Mouse (Mus musculus): ENCODE results near the gene Kcnc1. TPM values are rescaled to one million over a fixed set of nuclear protein-coding genes. Genes with fewer than 3 reads are reported as not detected.

Kcnc1 gene
- total RNA-seq, 2 experiments from 2014 or later, result 40.2 to 43.2 TPM

DNA sequence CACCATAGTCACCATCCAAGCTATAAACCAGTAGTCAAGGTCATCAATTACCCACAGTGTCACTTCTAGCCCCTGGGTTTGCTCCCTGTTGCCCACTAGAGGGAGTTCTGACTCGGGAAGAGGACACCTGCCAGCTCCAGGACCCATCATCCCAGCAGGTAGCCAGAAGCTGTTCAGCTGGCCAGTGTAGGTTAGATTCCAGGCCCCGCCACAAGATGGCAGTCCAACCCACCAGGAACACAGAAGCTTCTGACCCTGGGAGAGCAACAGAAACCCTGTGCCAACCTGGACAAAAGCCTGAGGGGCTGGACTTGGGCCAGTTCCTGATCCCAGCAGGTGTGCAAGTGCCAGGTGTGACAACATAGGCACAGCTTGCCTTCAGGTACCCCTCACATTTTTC is 3.2 kb upstream of the Kcnc1 start:
- intact Hi-C loops (cut with DNase I), result loop anchor here (2.0 to 10.0 kb wide), 2 partner anchors 142 to 214 kb away; no protein-coding TSS in a partner anchor
- peak; percentile 94 for DNase-seq

DNA sequence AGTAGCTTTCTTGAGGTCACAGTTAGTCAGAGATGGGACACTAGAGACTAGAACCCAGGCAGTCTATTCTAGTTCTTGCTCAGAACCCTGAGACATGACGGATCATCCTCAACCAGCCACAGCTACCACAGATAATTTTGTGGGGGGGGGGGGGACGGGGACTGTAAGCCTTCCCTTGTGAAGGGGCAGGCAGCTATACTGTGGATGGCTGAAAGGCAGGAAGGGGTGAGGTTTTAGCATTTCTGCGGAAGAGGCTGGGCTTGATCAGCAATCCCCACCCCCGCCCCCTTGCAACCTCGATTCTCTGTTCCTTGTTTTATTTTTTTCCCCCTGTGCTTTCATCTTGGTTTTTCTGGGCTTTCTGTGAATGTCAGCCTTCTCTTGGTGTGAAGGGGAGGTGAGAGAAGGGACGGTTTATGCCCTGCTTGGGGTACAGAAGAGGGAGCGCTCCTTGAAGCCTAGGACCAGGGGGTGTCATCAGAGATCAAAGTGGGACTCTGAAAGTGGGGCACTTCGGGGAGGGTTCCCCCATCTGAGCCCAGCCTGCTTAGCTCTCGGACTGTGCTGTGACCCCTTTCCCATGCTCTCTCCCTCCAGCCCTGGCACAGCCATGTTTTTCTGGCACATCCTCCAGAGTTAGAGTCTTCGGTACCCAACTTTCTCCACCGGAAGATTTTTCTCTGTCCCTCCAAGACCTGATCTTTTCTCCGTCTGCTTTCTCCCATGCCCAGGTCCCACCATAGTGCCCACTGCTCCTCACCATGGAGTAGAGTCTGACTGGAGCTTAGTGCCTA is 2.4 kb upstream of the Kcnc1 start:
- intact Hi-C loops (cut with DNase I), result loop anchor here (2.0 to 10.0 kb wide), 2 partner anchors 141 to 213 kb away; no protein-coding TSS in a partner anchor
- DNase-seq, result no peak

DNA sequence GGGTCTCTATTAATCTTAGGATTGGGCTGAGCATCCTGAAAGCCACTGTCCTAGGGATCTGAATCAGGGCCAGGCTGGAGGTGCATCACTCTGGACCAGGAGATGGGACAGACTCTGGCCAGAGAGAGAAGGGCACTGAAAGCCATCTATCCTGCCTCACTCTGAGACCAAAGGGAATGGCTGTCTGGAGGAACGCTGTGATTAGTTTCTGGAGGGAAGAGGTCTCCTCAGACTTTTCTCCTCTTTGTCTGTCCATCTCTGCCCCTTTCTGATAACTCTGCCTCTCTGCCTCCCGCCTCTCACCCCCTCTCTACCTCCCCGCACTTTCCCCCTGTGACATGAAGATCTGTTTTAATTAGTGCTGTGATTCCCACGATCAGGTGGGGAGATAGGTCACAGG is 1.4 kb upstream of the Kcnc1 start:
- DNase-seq, result no peak
- intact Hi-C loops (cut with DNase I), result loop anchor here (10.0 kb wide), 1 partner anchor 140 kb away; no protein-coding TSS in a partner anchor

DNA sequence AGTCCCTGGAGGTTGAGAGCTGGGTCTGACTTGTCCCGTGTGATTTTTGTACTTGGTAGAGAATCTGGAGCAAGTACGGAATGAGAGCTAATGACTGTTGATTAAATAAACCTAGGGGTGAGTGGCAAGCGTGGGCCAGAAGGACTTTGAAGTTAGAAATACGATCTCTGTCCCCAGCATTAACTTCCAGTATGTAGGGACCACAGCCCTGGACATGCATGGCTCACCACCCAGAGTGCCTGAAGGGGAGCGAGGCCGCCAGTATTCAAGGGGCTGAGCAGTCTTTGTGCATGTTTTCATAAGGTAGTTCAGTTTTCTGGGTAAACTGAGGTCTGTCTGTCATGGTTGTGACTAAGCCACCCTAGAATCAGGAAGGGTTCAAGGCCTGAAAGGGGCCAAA is 726 bp upstream of the Kcnc1 start:
- no peak for DNase-seq
- intact Hi-C loops (cut with DNase I), result loop anchor here (10.0 kb wide), 1 partner anchor 139 kb away; no protein-coding TSS in a partner anchor

DNA sequence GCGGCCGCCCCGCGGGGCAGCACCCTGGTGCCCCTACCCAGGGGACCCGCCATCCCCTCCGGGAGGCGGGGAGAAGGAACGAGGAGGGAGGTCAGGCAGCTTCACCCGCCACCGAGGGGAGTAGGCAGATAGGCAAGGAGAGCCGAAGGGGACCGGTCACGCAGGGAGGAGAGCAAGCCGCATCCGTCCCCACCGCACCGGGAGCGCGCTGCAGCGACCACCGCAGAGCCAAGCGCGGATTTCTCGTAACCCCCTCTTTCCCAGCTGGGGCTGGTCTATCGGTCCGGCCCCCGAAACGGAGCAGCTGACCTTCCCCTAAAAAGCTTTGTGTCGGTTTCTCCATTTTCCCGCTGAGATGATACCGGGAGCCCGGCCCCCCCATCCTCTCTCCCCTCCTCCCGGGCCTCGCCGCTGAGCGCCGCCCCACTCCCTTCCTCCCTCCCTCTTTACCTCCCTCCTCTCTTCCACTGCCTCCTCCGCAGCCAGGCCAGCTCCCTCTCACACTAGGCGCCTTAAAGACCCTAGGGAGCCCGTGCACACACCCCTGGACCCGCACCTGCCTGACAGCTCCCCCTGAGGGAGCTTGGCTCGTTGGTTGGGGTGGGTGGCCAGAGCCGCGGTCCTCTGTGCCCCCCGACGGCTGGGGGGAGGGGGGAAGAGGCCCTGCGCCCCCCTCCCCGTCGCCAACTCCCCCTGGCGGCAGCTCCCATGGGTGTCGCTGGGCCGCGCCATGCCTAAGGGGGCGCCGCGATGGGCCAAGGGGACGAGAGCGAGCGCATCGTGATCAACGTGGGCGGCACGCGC is 833 bp downstream of the Kcnc1 start:
- intact Hi-C loops (cut with DNase I), result loop anchor here (10.0 kb wide), 1 partner anchor 138 kb away; no protein-coding TSS in a partner anchor
- peak; percentile 43 for DNase-seq

DNA sequence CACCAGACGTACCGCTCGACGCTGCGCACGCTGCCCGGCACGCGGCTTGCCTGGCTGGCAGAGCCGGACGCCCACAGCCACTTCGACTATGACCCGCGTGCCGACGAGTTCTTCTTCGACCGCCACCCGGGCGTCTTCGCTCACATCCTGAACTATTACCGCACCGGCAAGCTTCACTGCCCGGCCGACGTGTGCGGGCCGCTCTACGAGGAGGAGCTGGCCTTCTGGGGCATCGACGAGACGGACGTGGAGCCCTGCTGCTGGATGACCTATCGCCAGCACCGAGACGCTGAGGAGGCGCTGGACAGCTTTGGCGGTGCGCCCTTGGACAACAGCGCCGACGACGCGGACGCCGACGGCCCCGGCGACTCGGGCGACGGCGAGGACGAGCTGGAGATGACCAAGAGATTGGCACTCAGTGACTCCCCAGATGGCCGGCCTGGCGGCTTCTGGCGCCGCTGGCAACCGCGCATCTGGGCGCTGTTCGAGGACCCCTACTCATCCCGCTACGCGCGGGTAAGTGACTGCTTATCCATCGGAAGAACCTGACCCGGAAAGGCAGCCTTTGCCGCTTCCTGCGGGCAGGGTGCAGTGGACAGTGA is 1.5 kb downstream of the Kcnc1 start:
- DNase-seq, result peak; percentile 48
- intact Hi-C loops (cut with DNase I), result loop anchor here (10.0 kb wide), 1 partner anchor 137 kb away; no protein-coding TSS in a partner anchor

DNA sequence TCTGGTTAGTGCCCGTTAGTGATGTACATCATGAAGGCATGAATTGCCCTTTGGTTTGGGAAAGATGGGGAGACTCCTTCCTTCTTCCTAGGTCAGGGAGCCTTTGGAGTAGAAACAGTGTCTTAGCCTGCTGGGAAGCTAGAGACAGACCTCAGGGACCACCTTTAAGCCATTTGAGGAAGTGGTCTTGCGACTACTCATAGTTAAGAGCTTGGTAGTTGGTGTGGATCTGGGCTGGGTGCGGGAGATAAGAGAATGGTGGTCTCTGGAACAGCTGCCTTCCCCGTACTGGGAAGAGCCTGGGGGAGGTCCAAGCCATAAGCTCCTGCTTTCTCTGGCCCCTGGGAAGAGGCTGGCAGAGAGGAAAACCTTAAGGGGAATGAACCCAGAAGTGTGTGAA is 2.3 kb downstream of the Kcnc1 start:
- intact Hi-C loops (cut with DNase I), result loop anchor here (10.0 kb wide), 1 partner anchor 136 kb away; no protein-coding TSS in a partner anchor
- no peak for DNase-seq

DNA sequence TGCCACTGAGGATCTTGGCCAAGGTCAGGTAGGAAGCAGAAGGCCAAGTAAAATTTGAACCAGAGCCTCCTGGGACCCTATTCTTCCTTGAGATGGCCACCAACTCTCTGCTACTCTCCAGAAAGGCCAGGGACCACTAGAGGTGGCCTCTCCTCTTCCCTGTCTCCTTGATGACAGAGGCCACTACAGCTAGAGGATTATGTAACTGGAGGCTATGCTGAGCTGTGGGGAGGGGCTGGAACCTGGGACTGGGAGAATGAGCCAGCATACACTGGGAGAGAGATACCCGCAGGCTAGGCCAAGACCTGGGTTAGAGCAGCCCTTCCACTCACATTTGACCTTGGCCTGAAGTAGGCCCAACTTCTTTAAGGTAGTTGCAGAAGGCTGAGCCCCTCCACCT is 3.4 kb downstream of the Kcnc1 start:
- no peak for DNase-seq
- intact Hi-C loops (cut with DNase I), result loop anchor here (10.0 kb wide), 1 partner anchor 135 kb away; no protein-coding TSS in a partner anchor

DNA sequence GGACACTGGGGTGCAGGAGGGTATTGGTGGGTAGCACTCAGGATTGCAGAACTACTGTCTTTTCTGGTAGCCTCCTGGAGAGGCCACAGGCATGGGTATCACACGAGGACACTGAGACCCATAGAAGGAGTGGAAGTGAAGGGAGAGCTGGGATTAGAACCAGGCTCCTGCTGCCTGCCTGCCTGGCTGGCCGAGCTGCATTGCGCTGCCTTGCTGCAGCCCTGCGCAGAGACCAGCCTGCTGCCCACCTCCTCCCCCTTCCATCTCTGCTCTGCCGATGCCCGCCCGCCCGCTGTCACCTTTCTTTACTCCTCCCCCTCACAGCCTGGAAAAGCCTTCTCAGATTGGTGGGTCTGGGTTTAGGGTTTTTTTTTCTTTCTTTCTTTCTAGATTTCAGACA is 4.0 kb downstream of the Kcnc1 start:
- peak; percentile 43 for DNase-seq
- intact Hi-C loops (cut with DNase I), result no loop called here

DNA sequence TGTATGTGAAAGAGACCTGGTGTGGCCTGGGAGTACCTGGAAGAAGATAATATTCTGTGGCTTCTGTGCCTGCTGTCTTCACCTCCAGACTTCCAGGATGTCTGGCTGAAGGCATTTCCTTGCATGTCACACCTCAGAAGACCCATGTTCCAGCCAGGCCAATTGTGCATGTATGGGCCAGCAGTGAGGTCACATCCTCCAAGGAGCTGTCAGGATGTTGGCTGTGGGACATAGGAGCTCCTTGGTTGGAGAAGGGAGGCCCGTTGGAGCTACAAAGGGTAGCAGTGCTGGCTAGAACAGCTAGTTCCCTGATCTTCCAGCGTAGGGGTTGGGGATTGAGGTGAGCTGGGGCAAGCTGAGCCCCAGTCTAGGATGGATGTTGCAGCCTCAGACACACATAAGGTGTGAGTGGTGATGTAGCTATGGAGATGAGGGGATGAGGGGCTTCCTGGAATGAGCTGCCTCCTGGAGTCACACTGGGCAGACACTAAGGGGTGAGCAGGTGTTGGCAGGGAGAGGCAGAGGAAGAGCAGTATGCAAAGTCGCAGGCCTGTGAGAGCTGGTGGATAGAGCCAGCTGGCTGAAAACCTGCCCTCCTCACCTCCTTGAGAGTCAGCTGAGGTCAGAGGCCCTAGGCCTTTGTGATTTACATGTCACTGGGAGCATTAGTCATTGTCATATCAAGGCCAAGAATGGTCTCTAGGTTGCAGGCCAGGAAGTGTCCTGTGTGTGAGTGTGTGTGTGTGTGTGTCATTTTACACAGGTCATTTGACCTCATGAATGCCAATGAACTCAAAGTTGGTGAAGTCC is 5.3 kb downstream of the Kcnc1 start:
- DNase-seq, result no peak

DNA sequence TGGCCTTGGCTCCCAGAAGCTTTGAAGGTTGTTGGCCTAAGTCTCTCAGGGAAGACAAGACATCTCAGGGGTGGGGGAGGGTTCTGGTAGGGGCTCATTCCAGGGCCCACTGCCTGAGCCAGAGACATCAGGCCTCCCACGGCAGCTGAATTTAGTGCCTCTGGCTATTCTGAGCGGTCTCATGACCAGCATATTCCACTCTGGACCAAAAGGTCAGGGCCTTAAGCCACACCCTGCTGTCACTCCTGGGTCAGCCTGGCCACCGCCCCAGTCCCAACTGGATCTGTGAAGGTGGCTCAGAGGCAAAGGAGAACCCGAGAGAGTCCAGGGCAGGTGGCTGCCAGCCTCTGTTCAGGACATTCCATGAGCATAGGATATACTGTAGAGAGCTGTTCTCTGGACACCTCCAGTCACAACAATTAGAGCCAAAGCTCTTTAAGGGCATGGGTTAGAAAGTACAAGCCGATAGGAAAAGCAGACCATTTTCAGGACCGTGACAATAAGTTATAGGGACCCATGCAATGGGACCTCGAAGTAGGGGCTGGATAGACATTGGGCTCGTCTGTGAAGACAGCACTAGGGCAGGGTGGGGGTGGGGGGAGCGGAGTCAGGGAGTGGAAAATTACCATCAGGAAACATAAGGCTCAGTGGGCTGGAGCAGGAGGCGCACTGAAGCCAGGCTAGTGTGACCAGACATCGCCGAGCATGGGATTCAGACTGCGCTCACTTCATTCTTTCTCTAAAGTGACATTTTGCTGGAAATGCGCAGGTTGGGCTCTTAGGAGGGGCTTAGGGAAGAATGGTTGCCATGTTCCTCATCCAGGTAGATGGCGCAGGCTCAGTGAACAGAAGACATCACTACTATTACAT is 7.6 kb downstream of the Kcnc1 start:
- DNase-seq, result no peak
- intact Hi-C loops (cut with DNase I), result no loop called here

More for the DNA sequence above, 5.3 kb downstream of the Kcnc1 start:
- intact Hi-C loops (cut with DNase I), result no loop called here

DNA sequence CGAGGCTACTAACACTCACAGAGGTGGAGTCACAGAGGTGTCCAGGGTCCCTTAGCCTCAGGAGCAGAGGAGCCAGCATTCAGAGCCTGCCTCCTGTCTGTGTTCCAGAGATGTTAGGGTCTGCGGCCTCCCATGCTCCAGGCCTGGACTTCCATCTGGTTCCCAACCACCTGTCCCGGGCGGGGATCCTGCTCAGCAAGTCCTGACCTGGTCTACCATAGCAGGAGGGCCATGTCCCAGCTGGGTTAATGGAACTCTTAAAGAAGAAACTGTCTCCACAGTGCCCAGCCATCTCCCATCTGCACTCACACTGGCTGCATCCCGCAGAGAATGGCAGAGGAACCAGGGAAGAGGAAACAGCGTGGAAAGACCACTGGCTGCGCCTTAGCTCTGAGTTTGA is 8.5 kb downstream of the Kcnc1 start:
- intact Hi-C loops (cut with DNase I), result no loop called here
- DNase-seq, result no peak

DNA sequence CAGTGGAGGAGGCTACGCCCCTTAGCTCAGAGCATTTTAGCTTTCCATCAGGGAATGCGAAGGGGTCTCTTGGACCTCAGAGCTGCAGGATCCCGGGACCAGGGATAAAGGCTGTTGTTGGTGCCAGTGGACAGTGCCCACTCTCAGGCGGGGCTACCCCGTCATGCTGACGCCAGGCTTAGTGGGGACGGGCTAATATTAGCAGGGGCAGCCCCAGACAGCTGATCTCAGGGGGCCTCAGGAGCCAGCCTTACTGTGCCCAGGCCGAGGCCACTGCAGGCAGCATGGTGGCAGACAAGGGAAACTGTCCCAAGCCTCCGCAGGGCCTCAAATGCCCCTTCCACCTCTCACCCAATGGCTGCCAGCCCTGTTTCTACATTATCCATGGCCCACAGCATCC is 12.3 kb downstream of the Kcnc1 start:
- no peak for DNase-seq
- intact Hi-C loops (cut with DNase I), result no loop called here

DNA sequence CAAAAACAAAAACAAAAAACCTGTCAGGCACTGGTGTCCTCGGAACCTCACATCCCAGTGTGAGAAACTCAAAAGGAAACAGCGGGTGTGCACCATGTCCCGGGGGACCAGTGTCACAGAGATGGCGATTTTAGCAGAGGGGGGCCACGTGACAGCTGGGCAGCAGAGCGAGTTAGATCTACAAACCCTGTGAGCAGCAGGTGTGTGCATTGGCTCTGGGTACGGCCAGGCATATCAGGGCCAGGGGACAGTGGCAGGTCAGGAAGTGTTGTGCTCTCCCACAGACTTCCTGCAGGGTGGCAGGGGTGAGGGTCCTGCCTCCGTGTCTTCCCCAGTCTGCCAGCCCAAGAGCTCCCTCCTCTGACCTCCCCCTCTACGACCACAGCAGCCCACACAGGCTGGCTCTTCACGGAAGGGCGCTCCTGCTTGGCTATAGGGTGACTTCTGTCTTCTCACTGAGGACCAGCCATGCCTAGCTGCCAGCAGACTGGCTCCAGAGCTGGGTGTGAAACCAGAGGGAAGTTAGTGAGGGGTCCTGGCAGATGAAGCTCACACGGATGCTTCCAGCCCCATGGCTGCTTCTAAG is 13.0 kb downstream of the Kcnc1 start:
- intact Hi-C loops (cut with DNase I), result no loop called here
- no peak for DNase-seq

DNA sequence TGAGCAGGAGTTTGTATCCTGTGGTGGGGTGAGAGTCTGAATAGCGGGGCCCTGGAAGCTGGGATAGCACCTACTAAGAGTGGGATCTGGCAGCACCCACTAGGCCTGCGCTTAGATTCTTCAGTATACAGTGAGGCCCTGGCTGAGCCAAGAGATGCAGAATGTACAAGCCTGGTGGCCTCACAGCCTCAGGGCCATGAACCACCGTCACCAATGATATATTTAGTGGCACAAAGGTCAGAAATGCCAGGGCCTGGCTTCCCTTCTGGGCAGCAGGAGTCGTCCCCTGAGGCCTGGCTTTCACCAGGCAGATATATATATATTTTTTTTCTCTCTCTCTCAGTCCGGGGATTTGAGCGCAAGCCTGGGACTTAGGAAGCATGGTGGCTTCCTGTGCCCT is 14.4 kb downstream of the Kcnc1 start:
- intact Hi-C loops (cut with DNase I), result no loop called here
- DNase-seq, result no peak

DNA sequence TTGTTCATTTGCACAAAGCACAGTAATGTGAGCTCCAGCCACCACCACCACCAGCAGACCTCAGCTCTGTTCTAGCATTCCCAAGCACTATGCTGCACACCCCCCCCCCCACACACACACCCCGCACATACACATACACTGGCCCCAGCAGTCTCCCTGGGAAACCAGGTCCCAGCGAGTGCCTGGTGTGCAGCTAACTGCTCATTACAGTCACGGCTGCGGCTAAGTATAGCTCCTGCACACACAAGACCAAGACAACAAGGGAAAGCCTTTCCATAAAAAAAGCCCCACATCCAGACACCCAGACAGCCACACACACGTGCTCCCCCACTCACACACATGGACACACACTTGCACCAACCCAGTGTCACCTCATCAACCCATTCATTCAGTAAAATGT is 16.5 kb downstream of the Kcnc1 start:
- intact Hi-C loops (cut with DNase I), result no loop called here
- no peak for DNase-seq

DNA sequence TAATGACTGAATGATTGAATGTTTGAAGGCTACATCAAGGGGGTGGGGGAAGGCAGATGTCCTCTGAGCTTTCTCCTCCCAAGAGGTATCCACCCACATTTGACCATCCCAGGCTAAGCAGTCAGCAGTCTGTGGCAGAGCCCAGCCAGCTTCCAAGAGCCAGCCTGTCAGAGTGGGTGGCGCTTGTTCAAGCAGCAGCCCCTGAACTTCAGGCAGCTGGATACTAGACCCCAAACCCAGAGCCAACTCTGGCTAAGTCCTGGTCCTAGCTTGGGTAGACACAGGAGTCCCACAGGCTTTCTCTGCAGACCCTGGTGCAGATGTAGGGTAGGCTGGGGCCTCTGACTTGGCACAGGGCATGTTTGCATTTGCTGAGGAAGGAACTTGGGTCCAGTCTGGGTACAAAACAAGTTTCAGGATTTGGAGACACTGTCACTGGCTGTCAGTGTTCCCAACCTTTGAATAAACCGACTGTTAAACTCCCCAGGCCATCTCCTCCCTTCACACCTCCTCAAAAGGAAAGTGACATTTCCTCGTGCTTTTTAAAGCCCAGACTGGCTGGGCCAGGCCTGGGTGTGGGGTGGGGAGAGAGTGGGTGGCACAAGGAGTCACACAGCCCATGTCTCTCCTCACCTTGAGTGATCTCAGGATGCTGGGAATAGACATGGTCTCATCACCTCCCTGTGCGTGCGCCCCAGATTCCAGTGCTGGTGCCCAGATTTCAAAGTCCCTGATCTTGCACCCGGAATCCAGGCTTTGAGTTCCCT is 17.8 kb downstream of the Kcnc1 start:
- intact Hi-C loops (cut with DNase I), result no loop called here
- DNase-seq, result no peak

DNA sequence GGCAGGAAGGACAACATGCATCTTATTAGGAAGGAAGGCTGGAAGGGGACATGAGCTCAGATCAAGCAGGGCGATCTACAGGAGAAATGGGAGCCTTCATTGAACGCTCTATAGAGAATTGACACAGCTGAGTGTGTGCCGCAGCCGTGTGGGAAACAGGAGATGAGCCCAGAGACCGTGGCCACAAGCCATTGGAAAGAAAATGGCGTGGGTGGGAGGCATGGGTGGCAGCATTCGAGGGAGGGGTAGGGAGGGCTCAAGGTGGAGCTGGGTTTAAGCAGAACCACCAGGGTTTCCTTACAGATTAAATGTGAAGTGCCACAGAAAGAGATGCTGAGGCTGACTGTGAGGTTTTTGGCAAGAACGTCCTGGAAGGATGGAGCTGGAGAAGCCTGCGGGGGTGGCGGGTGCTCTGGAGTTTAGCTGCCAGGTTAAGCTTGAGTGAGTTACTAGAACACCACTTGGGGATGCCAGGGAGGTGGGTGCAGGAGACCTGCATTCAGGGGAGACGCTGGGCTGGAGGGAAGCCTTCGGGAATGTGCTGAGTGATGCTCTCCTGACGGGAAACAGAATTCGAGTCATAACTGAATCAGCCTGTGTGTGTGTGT is 19.6 kb downstream of the Kcnc1 start:
- intact Hi-C loops (cut with DNase I), result no loop called here
- DNase-seq, result no peak
